Mouse (Mus musculus): Measurements from ENCODE around the gene Kcnh8.

DNA sequence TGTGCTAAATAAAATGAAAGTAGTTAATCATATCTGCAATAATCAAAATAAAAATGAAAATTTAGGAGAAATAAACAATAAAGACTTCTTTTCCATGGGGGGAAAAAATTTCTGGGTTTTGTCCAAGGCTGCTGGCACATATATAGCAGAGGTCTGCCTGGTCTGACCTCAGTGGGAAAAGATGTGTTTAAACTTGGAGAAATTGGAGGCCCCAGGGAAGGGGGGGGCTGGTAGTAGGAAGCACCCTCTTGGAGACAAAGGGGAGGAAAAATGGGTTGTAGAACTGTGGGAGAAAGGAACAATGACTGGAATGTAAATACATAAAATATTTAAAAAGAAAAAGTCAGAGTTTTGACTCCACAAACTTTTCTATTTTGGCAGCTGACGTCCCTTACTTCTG, 276.5 kb downstream of the Kcnh8 start:
- no peak for TF ChIP-seq CTCF (IDR thresholded peaks at IDR 0.05; ENCODE audit: control insufficient read depth, insufficient read depth, insufficient read length)
- TF ChIP-seq USF1 (IDR thresholded peaks at IDR 0.05; ENCODE audit: low read depth) = no peak
- no peak for TF ChIP-seq FOSL1 (IDR thresholded peaks at IDR 0.05; ENCODE audit: insufficient read depth, low read length, poor library complexity, severe bottlenecking)
- no peak for TF ChIP-seq MAX (IDR thresholded peaks at IDR 0.05)
- no peak for TF ChIP-seq MYOD1 (IDR thresholded peaks at IDR 0.05; ENCODE audit: control insufficient read depth, insufficient read length, low read depth)
- no peak for TF ChIP-seq MYOG (IDR thresholded peaks at IDR 0.05; ENCODE audit: control insufficient read depth, extremely low read depth, insufficient read length)
